Mouse (Mus musculus) cerebellum, adult 2 months (tissue): Measurements from ENCODE around the gene H2-Q1.

ENCODE experiments used
- CTCF ChIP-seq: fragments of 200-500 bp; IDR thresholded peaks from 2 replicates; pipeline ENCODE4 v1.5.1; 2011; ENCODE audit warnings: low read depth, mild to moderate bottlenecking, control low read depth, low read length, moderate library complexity, borderline replicate concordance; ENCODE audit not compliant: insufficient read depth
- POLR2A ChIP-seq: fragments of 200-500 bp; IDR thresholded peaks from 2 replicates; pipeline ENCODE4 v1.6.1; 2011; ENCODE audit warnings: low read length, control low read depth, borderline replicate concordance; ENCODE audit not compliant: insufficient read depth

DNA sequence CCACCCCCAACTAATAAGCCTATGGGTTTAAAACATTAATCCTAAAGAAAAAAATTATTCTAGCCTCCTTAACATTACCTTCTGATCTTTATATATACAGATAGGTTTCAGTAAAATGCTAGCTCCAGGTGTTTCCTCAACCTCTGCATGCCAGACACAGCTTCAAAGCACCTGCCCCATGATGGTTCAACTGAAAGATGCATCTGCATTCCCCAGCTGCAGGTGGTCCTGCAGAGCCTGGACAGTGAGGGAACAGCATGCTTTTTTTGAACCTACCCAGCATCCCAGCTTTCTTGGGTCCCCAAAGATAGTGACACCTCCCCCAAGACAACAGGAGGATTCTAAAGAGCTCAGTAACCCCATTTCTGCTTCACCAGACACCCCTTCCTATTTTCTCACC lies 1.5 kb upstream of the H2-Q1 start:
- no peak for TF ChIP-seq CTCF
- no peak for TF ChIP-seq POLR2A
